Mouse (Mus musculus): Measurements from ENCODE around the gene Macrod1.

DNA sequence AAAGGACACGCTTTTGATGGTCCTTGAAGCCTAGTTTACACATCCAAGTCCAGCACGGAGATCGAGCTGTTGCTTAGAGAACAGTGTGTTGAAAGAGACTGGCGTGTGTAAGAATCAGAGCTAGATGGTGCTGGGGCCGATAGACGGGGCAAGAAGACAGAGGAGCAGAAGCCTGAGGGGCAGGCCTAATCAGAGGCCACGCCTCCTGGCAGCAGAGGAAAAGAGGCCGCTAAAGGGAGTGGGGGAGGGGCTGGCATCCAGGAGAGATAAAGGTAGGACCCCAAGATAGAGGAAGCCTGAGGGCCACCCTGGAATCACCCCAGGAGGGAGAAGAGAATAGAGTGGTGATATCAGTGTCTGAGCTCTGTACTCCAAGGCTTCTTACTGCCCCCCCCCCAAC is 114.8 kb downstream of the Macrod1 start:
- TF ChIP-seq POLR2A (IDR thresholded peaks at IDR 0.05; ENCODE audit: borderline replicate concordance, insufficient read depth, low read length) (no peak), CTCF (IDR thresholded peaks at IDR 0.05; ENCODE audit: borderline replicate concordance, insufficient read depth, low read depth, low read length) (no peak)
